Mouse (Mus musculus): ENCODE measurements around the gene Galnt3. TPM values are rescaled to one million over a fixed set of nuclear protein-coding genes. Genes with fewer than 3 reads are reported as not detected.
A peak's percentile ranks its signal among the peaks of the same experiment; 100 is the strongest.

The Galnt3 gene
- polyA plus RNA-seq, 1 experiment from 2014 or later: 2.5 TPM

GRCm38 (mm10) chr2:66103740-66104436 is 20.9 kb downstream of the Galnt3 start:
- no peak overlapping the region for H3K4me2 ChIP-seq
- H3K36me3 ChIP-seq: no peaks in the 10 kb centered on the region
- ATAC-seq (ENCODE audit: insufficient number of reproducible peaks, insufficient read depth, low FRiP score, low TSS enrichment, low read depth): no peak
- no peak overlapping the region for H3K9ac ChIP-seq (replicated peaks)
- no peaks in the 10 kb centered on the region for H3K27me3 ChIP-seq
- 69% methylated on average over 10 of the region's 10 CpGs for WGBS
- no peaks in the 10 kb centered on the region for H3K9me3 ChIP-seq
- H3K4me3 ChIP-seq (replicated peaks): no peak overlapping the region
- no peak overlapping the region for H3K27ac ChIP-seq
- H3K4me1 ChIP-seq (replicated peaks): no peaks in the 10 kb centered on the region

GRCm38 (mm10) chr2:66101686-66102304 is 23.0 kb downstream of the Galnt3 start:
- H3K4me1 ChIP-seq (replicated peaks): peaks cover 9% of the 10 kb centered on the region; the same call in 1 of the 2 replicates
- H3K27ac ChIP-seq: no peak overlapping the region
- no peaks in the 10 kb centered on the region for H3K36me3 ChIP-seq
- no peak for ATAC-seq (ENCODE audit: insufficient number of reproducible peaks, insufficient read depth, low FRiP score, low TSS enrichment, low read depth)
- H3K4me3 ChIP-seq (replicated peaks): no peak overlapping the region
- no peak overlapping the region for H3K4me2 ChIP-seq
- H3K27me3 ChIP-seq: no peaks in the 10 kb centered on the region
- no peaks in the 10 kb centered on the region for H3K9me3 ChIP-seq
- WGBS: 91% methylated on average over 9 of the region's 9 CpGs
- H3K9ac ChIP-seq (replicated peaks): no peak overlapping the region

GRCm38 (mm10) chr2:66100671-66101351 is 24.0 kb downstream of the Galnt3 start:
- H3K27me3 ChIP-seq: no peaks in the 10 kb centered on the region
- no peaks in the 10 kb centered on the region for H3K9me3 ChIP-seq
- no peak for ATAC-seq (ENCODE audit: insufficient number of reproducible peaks, insufficient read depth, low FRiP score, low TSS enrichment, low read depth)
- H3K4me2 ChIP-seq: no peak overlapping the region
- no peak overlapping the region for H3K9ac ChIP-seq (replicated peaks)
- no peaks in the 10 kb centered on the region for H3K36me3 ChIP-seq
- H3K4me1 ChIP-seq (replicated peaks): peaks cover 9% of the 10 kb centered on the region; the same call in 1 of the 2 replicates
- 64% methylated on average over 17 of the region's 17 CpGs for WGBS
- H3K4me3 ChIP-seq (replicated peaks): no peak overlapping the region
- no peak overlapping the region for H3K27ac ChIP-seq

- no peaks in the 10 kb centered on the region for H3K27me3 ChIP-seq
- no peak overlapping the region for H3K27ac ChIP-seq
- WGBS: 76% methylated on average over 7 of the region's 7 CpGs
- H3K36me3 ChIP-seq: no peaks in the 10 kb centered on the region
- no peak overlapping the region for H3K9ac ChIP-seq (replicated peaks)
- H3K4me1 ChIP-seq (replicated peaks): peaks cover 9% of the 10 kb centered on the region; the same call in 1 of the 2 replicates
- H3K9me3 ChIP-seq: no peaks in the 10 kb centered on the region
- no peak overlapping the region for H3K4me3 ChIP-seq (replicated peaks)
- ATAC-seq (ENCODE audit: insufficient number of reproducible peaks, insufficient read depth, low FRiP score, low TSS enrichment, low read depth): no peak
- H3K4me2 ChIP-seq: no peak overlapping the region
Observed at GRCm38 (mm10) chr2:66100239-66100638, 24.6 kb downstream of the Galnt3 start.

- no peaks in the 10 kb centered on the region for H3K27me3 ChIP-seq
- no peak overlapping the region for H3K4me3 ChIP-seq (replicated peaks)
- H3K27ac ChIP-seq: peak overlapping the region; percentile 42
- H3K4me1 ChIP-seq (replicated peaks): peaks cover 43% of the 10 kb centered on the region
- H3K4me2 ChIP-seq: no peak overlapping the region
- 39% methylated on average over 4 of the region's 4 CpGs for WGBS
- ATAC-seq (ENCODE audit: insufficient number of reproducible peaks, insufficient read depth, low FRiP score, low TSS enrichment, low read depth): 0 out of 2 replicates have a peak, but pooled peaks have one; percentile 50
- H3K9me3 ChIP-seq: no peaks in the 10 kb centered on the region
- no peaks in the 10 kb centered on the region for H3K36me3 ChIP-seq
- no peak overlapping the region for H3K9ac ChIP-seq (replicated peaks)
Observed at GRCm38 (mm10) chr2:66094622-66095181, 30.1 kb downstream of the Galnt3 start.

GRCm38 (mm10) chr2:66091296-66091695 is 33.5 kb downstream of the Galnt3 start:
- Histone ChIP-seq H3K27ac (no peak overlapping the region), H3K27me3 (no peaks in the 10 kb centered on the region), H3K9me3 (no peaks in the 10 kb centered on the region), H3K4me1 (replicated peaks) (peaks cover 35% of the 10 kb centered on the region), H3K9ac (replicated peaks) (no peak overlapping the region), H3K4me3 (replicated peaks) (no peak overlapping the region), H3K4me2 (no peak overlapping the region), H3K36me3 (no peaks in the 10 kb centered on the region)
- ATAC-seq (ENCODE audit: insufficient number of reproducible peaks, insufficient read depth, low FRiP score, low TSS enrichment, low read depth): no peak
- 33% methylated on average over 5 of the region's 5 CpGs for WGBS

- no peak for ATAC-seq (ENCODE audit: insufficient number of reproducible peaks, insufficient read depth, low FRiP score, low TSS enrichment, low read depth)
- no peak overlapping the region for H3K27ac ChIP-seq
- no peak overlapping the region for H3K4me2 ChIP-seq
- H3K4me3 ChIP-seq (replicated peaks): no peak overlapping the region
- H3K4me1 ChIP-seq (replicated peaks): no peaks in the 10 kb centered on the region
- no peak overlapping the region for H3K9ac ChIP-seq (replicated peaks)
- H3K27me3 ChIP-seq: no peaks in the 10 kb centered on the region
- 88% methylated on average over 4 of the region's 4 CpGs for WGBS
- H3K36me3 ChIP-seq: no peaks in the 10 kb centered on the region
- H3K9me3 ChIP-seq: no peaks in the 10 kb centered on the region
Observed at GRCm38 (mm10) chr2:66081876-66082275, 42.9 kb downstream of the Galnt3 start.

GRCm38 (mm10) chr2:66080731-66081130 is 44.1 kb downstream of the Galnt3 start:
- no peak overlapping the region for H3K4me2 ChIP-seq
- no peak overlapping the region for H3K27ac ChIP-seq
- no peaks in the 10 kb centered on the region for H3K36me3 ChIP-seq
- no peak overlapping the region for H3K9ac ChIP-seq (replicated peaks)
- no peaks in the 10 kb centered on the region for H3K9me3 ChIP-seq
- H3K4me1 ChIP-seq (replicated peaks): no peaks in the 10 kb centered on the region
- no peaks in the 10 kb centered on the region for H3K27me3 ChIP-seq
- H3K4me3 ChIP-seq (replicated peaks): no peak overlapping the region
- 94% methylated on average over 2 of the region's 2 CpGs for WGBS
- no peak for ATAC-seq (ENCODE audit: insufficient number of reproducible peaks, insufficient read depth, low FRiP score, low TSS enrichment, low read depth)

- Histone ChIP-seq H3K4me1 (replicated peaks) (0 out of 2 replicates have a peak, but pooled peaks cover 4% of the 10 kb centered on the region), H3K9me3 (no peaks in the 10 kb centered on the region), H3K27me3 (no peaks in the 10 kb centered on the region), H3K9ac (replicated peaks) (no peak overlapping the region), H3K4me3 (replicated peaks) (no peak overlapping the region), H3K4me2 (no peak overlapping the region), H3K27ac (no peak overlapping the region), H3K36me3 (no peaks in the 10 kb centered on the region)
- 37% methylated on average over 6 of the region's 6 CpGs for WGBS
- ATAC-seq (ENCODE audit: insufficient number of reproducible peaks, insufficient read depth, low FRiP score, low TSS enrichment, low read depth): no peak
Observed at GRCm38 (mm10) chr2:66069454-66069853, 55.3 kb downstream of the Galnt3 start.

- no peak for ATAC-seq (ENCODE audit: insufficient number of reproducible peaks, insufficient read depth, low FRiP score, low TSS enrichment, low read depth)
- WGBS: 87% methylated on average over 10 of the region's 10 CpGs
Observed at GRCm38 (mm10) chr2:66063291-66063690, 61.5 kb downstream of the Galnt3 start.

GRCm38 (mm10) chr2:66044405-66045089 is 80.2 kb downstream of the Galnt3 start:
- Histone ChIP-seq H3K36me3 (no peaks in the 10 kb centered on the region), H3K9me3 (no peaks in the 10 kb centered on the region), H3K4me2 (no peak overlapping the region), H3K9ac (replicated peaks) (no peak overlapping the region), H3K27me3 (no peaks in the 10 kb centered on the region), H3K4me1 (replicated peaks) (peaks cover 4% of the 10 kb centered on the region), H3K27ac (no peak overlapping the region), H3K4me3 (replicated peaks) (no peak overlapping the region)
- 92% methylated on average over 12 of the region's 12 CpGs for WGBS
- ATAC-seq (ENCODE audit: insufficient number of reproducible peaks, insufficient read depth, low FRiP score, low TSS enrichment, low read depth): no peak

More at GRCm38 (mm10) chr2:66063291-66063690, 61.5 kb downstream of the Galnt3 start:
- Histone ChIP-seq H3K27me3 (no peaks in the 10 kb centered on the region), H3K4me3 (replicated peaks) (no peak overlapping the region), H3K4me1 (replicated peaks) (no peaks in the 10 kb centered on the region), H3K36me3 (no peaks in the 10 kb centered on the region), H3K9me3 (no peaks in the 10 kb centered on the region), H3K27ac (no peak overlapping the region), H3K9ac (replicated peaks) (no peak overlapping the region), H3K4me2 (no peak overlapping the region)

Data from limb, embryonic 12.5 days (tissue).